Mouse (Mus musculus): ENCODE data around the gene Mab21l1. TPM values are rescaled to one million over a fixed set of nuclear protein-coding genes. Genes with fewer than 3 reads are reported as not detected.

Mab21l1 gene
- polyA plus RNA-seq, 1 experiment from 2014 or later: 32.2 TPM

DNA sequence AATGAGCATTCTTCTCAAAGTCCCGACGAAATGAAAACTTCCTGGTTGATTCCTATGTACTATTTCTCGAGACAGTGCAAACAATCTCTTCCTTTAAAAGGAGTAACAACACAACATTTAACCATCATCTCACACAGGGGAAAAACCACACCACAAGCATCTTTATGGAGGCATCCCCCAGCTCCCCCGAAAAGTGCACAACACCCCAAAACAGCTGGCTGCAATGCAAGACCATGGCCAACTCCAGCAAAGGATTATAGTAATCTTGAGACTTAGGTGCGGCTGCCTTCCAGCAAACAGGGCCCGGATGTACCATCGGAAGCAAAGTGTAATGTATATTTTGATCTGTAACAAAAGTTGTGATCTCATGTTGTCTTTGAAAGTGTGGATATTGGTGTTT is 1.8 kb downstream of the Mab21l1 start:
- Histone ChIP-seq H3K9me3 (ENCODE audit: control insufficient read depth, low read length) (no peaks in the 10 kb centered on the region), H3K27me3 (replicated peaks; ENCODE audit: control insufficient read depth, insufficient read depth, low read length) (peaks cover 39% of the 10 kb centered on the region), H3K4me3 (replicated peaks; ENCODE audit: low read length) (peak overlapping the region; percentile 24), H3K9ac (replicated peaks; ENCODE audit: low read depth, low read length) (no peak overlapping the region), H3K36me3 (ENCODE audit: control insufficient read depth, insufficient read depth) (no peaks in the 10 kb centered on the region), H3K4me2 (ENCODE audit: low read length) (no peak overlapping the region), H3K27ac (ENCODE audit: low read length) (no peak overlapping the region), H3K4me1 (replicated peaks; ENCODE audit: control insufficient read depth, insufficient read depth, low read length) (peaks cover 35% of the 10 kb centered on the region)
- ATAC-seq: no peak
- 23% methylated on average over 7 of the region's 7 CpGs for WGBS

DNA sequence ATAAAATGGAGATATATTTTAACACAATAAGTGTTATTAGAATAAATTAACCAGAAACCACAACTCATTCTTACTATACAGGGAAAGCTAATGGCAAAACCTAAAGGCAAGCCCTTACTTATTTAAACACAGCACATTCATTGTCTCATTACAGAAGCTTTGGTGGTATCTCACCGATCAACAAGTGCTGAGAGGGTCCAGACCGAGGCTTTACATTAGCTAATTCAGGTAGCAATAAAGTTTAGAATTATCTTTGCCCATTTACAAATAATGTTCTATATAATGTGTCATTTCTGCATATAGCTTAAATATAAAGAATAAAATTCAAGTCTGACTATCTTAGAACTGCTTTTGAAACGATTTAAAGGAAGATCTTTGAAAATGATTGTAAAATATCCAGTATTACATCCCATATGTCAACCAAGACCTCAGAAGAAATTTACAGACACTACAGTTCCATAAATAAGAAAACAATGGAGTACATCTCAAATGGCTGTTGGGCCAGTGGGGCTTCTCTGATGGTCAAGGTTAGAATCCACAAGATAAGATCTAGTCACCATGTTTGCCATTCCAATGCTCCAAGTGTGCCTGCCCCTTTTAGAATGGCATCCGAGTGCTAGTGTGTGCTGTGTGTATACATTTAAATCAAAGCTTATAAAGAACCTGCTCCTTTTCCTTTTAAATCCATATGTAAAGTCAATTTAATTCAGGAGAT is 3.1 kb downstream of the Mab21l1 start:
- no peak overlapping the region for H3K4me2 ChIP-seq (ENCODE audit: low read length)
- no peak overlapping the region for H3K27ac ChIP-seq (ENCODE audit: low read length)
- H3K9me3 ChIP-seq (ENCODE audit: control insufficient read depth, low read length): no peaks in the 10 kb centered on the region
- no peak for ATAC-seq
- no peak overlapping the region for H3K9ac ChIP-seq (replicated peaks; ENCODE audit: low read depth, low read length)
- peaks cover 43% of the 10 kb centered on the region for H3K27me3 ChIP-seq (replicated peaks; ENCODE audit: control insufficient read depth, insufficient read depth, low read length)
- H3K4me3 ChIP-seq (replicated peaks; ENCODE audit: low read length): no peak overlapping the region
- WGBS: 59% methylated on average over 4 of the region's 4 CpGs
- H3K36me3 ChIP-seq (ENCODE audit: control insufficient read depth, insufficient read depth): no peaks in the 10 kb centered on the region
- peaks cover 31% of the 10 kb centered on the region for H3K4me1 ChIP-seq (replicated peaks; ENCODE audit: control insufficient read depth, insufficient read depth, low read length)

DNA sequence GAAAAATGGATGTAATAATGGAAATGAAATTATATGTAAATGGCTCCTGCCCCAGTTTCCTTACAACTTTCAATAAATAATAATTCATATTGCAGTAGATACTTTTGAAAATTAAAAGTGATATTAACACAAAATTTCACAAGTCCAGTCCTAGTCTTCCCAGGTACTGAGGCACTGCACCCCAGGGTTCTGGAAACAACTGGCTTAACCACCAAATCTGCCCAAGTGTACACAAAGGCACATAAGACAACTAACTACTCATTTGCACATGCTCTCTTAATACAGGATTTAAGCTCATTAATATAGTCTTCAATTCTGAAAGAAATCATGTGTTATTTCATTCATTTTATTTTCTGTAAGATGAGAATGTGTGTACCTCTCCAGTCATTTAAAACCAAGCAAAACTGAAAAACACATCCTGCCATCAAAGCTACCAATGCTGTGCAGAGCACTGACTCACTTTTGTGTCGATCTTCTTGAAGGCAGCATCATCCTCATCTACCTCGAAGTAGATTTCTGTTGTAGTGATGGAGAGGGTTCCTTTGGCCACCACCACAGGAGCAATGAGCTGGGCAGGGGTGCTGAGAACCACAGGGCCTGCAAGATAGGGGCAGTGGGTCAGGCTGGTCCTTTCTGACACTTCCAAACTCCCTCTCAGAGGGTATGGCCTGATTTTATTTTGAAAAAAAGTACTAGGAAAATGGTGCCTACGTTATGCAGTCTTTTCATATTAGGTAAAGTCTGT is 3.8 kb downstream of the Mab21l1 start:
- ATAC-seq: no peak
- Histone ChIP-seq H3K27ac (ENCODE audit: low read length) (no peak overlapping the region), H3K36me3 (ENCODE audit: control insufficient read depth, insufficient read depth) (no peaks in the 10 kb centered on the region), H3K4me1 (replicated peaks; ENCODE audit: control insufficient read depth, insufficient read depth, low read length) (peaks cover 24% of the 10 kb centered on the region), H3K9me3 (ENCODE audit: control insufficient read depth, low read length) (no peaks in the 10 kb centered on the region), H3K4me3 (replicated peaks; ENCODE audit: low read length) (no peak overlapping the region), H3K27me3 (replicated peaks; ENCODE audit: control insufficient read depth, insufficient read depth, low read length) (peaks cover 41% of the 10 kb centered on the region), H3K9ac (replicated peaks; ENCODE audit: low read depth, low read length) (no peak overlapping the region), H3K4me2 (ENCODE audit: low read length) (no peak overlapping the region)
- WGBS: 25% methylated on average over 3 of the region's 3 CpGs

DNA sequence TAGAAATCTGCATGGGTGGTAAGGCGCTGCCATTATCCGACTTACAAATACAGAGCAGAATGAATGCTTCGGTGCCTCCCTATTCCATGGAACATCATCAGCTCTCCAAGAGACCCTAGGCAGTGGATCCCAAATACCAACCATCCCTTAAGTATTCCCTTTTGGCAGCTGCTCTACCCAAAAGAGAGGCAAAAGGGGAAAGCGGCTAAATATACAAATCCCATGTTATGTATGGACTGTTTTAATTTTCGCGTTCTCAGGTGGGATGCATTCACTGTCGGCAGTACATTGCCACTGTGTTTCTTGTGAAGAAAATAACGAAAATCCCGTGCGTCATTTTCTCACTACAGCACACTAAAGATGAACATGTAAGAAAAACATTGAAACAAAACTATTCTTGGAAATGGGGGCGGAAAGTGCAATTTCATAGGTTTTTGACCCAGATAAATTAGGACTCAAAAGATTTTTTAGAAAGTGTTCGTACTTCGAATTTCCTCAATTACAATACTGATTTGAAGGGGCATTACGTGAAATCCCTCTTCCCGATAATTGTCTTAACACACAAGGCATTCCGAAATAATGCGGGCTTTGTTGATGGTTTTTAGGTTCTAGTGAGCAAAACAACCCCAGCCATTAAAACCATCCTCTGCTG is 4.7 kb downstream of the Mab21l1 start:
- Histone ChIP-seq H3K4me1 (replicated peaks; ENCODE audit: control insufficient read depth, insufficient read depth, low read length) (peaks cover 24% of the 10 kb centered on the region), H3K27me3 (replicated peaks; ENCODE audit: control insufficient read depth, insufficient read depth, low read length) (peaks cover 33% of the 10 kb centered on the region), H3K4me2 (ENCODE audit: low read length) (peak overlapping the region; percentile 52), H3K36me3 (ENCODE audit: control insufficient read depth, insufficient read depth) (no peaks in the 10 kb centered on the region), H3K9ac (replicated peaks; ENCODE audit: low read depth, low read length) (peak overlapping the region; percentile 54), H3K4me3 (replicated peaks; ENCODE audit: low read length) (peak overlapping the region; percentile 36), H3K9me3 (ENCODE audit: control insufficient read depth, low read length) (no peaks in the 10 kb centered on the region), H3K27ac (ENCODE audit: low read length) (no peak overlapping the region)
- WGBS: 12% methylated on average over 17 of the region's 17 CpGs
- no peak for ATAC-seq

DNA sequence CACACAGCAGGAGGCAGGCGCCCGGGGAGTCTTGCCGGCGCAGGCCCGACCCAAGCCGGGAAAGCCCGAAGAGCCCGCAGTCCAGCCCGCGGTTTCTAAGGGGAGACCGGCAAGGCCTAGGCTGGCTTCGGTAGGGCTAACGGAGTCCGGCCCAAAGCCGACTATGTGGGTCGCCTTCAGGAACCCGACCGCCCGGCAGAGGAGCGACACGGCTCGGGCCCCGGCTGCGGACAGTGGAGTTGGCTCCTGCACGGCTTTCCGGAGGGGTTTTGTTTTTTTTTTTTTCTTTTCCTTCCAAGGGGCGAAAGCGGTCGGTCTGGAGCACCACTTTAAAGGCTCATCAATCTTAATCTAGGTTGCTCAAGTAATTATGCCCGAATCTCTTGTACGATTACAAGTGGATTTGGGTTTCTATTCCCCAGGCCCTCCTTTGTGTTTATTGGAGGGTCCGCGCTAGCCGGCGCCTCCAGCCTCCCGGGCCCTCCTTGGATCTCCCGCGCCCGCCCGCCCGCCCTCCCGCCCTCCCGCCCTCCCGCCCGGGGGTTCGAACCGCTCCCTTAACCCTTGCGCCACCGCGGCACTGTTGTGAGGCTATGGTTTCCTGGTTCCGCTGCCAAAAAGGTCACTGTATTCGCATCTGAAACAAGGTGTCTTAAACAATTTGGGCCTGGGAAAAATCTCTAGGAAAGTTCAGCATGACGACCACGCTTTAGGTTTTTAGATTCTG is 5.3 kb downstream of the Mab21l1 start:
- Histone ChIP-seq H3K36me3 (ENCODE audit: control insufficient read depth, insufficient read depth) (no peaks in the 10 kb centered on the region), H3K9me3 (ENCODE audit: control insufficient read depth, low read length) (no peaks in the 10 kb centered on the region), H3K4me1 (replicated peaks; ENCODE audit: control insufficient read depth, insufficient read depth, low read length) (peaks cover 18% of the 10 kb centered on the region), H3K9ac (replicated peaks; ENCODE audit: low read depth, low read length) (peak overlapping the region; percentile 54), H3K27ac (ENCODE audit: low read length) (no peak overlapping the region), H3K4me2 (ENCODE audit: low read length) (peak overlapping the region; percentile 52), H3K27me3 (replicated peaks; ENCODE audit: control insufficient read depth, insufficient read depth, low read length) (peaks cover 32% of the 10 kb centered on the region), H3K4me3 (replicated peaks; ENCODE audit: low read length) (peak overlapping the region; percentile 36)
- ATAC-seq: peak; percentile 68
- WGBS: 1% methylated on average over 54 of the region's 54 CpGs

DNA sequence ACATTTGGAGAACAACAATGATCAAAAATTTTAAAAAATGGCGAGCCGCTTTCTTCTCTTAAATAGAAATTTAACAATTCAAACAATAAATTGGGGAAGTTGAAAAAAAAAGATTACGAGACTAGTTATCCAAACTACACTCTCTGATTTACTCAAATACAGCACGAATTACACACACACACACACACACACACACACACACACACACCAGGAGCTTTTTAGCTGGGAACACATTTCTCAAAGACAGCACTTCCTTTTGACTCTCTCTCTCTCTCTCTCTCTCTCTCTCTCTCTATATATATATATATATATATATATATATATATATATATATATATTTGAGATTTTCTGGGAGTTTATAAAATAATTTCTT is 5.9 kb downstream of the Mab21l1 start:
- peaks cover 13% of the 10 kb centered on the region for H3K4me1 ChIP-seq (replicated peaks; ENCODE audit: control insufficient read depth, insufficient read depth, low read length)
- no peak for ATAC-seq
- H3K27ac ChIP-seq (ENCODE audit: low read length): no peak overlapping the region
- 21% methylated on average over 4 of the region's 4 CpGs for WGBS
- H3K9me3 ChIP-seq (ENCODE audit: control insufficient read depth, low read length): no peaks in the 10 kb centered on the region
- peaks cover 30% of the 10 kb centered on the region for H3K27me3 ChIP-seq (replicated peaks; ENCODE audit: control insufficient read depth, insufficient read depth, low read length)
- H3K9ac ChIP-seq (replicated peaks; ENCODE audit: low read depth, low read length): no peak overlapping the region
- no peak overlapping the region; the same call in 1 of the 2 replicates for H3K4me3 ChIP-seq (replicated peaks; ENCODE audit: low read length)
- H3K36me3 ChIP-seq (ENCODE audit: control insufficient read depth, insufficient read depth): no peaks in the 10 kb centered on the region
- H3K4me2 ChIP-seq (ENCODE audit: low read length): peak overlapping the region; percentile 52

DNA sequence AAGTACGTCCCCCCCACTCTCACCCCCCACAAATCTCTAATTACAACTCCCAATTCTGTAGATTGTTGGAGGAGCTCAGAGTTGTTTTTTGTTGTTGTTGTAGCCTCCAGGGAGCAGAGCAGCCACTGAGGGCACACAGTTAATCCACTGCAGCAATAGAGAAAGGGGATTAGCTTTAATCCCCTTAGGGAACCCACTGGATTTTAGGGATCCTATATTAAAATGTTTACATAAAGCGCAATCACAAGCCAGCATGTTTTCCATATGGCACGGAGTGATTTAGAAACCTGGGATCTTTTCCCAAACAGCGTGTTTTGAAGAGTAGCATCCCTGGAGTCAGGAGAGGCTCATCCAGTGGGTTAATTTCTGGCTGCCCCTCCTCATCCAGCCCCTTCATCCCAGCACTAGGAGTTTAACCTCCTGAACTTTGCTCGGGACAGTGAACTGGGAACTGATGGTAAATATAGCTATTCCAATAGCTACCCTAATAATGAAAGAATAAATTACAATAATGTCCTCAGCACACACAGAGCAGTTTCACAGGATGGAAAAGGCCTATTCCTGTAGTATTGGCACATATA is 6.4 kb downstream of the Mab21l1 start:
- Histone ChIP-seq H3K9ac (replicated peaks; ENCODE audit: low read depth, low read length) (no peak overlapping the region), H3K4me3 (replicated peaks; ENCODE audit: low read length) (no peak overlapping the region), H3K27ac (ENCODE audit: low read length) (no peak overlapping the region), H3K27me3 (replicated peaks; ENCODE audit: control insufficient read depth, insufficient read depth, low read length) (peaks cover 25% of the 10 kb centered on the region), H3K36me3 (ENCODE audit: control insufficient read depth, insufficient read depth) (no peaks in the 10 kb centered on the region), H3K9me3 (ENCODE audit: control insufficient read depth, low read length) (no peaks in the 10 kb centered on the region), H3K4me2 (ENCODE audit: low read length) (no peak overlapping the region), H3K4me1 (replicated peaks; ENCODE audit: control insufficient read depth, insufficient read depth, low read length) (peaks cover 8% of the 10 kb centered on the region)
- ATAC-seq: no peak
- WGBS: 22% methylated on average over 5 of the region's 5 CpGs

DNA sequence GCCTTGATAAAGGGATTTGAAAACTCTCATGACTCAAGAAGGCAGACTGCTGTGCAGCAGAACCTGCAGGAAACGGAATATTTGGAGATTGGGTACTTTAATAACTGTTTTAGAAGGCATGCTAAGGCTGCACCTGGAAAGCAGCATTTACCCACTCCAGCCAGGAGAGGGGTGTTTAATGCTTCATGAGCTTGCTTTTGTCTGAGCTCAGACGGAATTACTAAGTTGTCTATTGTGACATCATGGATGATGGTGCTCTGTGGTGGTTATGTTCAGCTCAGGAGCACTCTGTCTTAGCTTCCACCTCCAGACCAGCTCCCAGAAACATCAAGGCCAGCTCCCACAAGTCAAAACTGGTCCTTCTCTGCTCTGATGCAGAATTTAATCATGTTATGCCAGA is 7.5 kb downstream of the Mab21l1 start:
- no peaks in the 10 kb centered on the region for H3K36me3 ChIP-seq (ENCODE audit: control insufficient read depth, insufficient read depth)
- 34% methylated on average over 2 of the region's 2 CpGs for WGBS
- H3K4me1 ChIP-seq (replicated peaks; ENCODE audit: control insufficient read depth, insufficient read depth, low read length): peaks cover 13% of the 10 kb centered on the region
- peaks cover 18% of the 10 kb centered on the region for H3K27me3 ChIP-seq (replicated peaks; ENCODE audit: control insufficient read depth, insufficient read depth, low read length)
- ATAC-seq: no peak
- H3K4me2 ChIP-seq (ENCODE audit: low read length): no peak overlapping the region
- H3K9ac ChIP-seq (replicated peaks; ENCODE audit: low read depth, low read length): no peak overlapping the region
- no peaks in the 10 kb centered on the region for H3K9me3 ChIP-seq (ENCODE audit: control insufficient read depth, low read length)
- no peak overlapping the region for H3K4me3 ChIP-seq (replicated peaks; ENCODE audit: low read length)
- H3K27ac ChIP-seq (ENCODE audit: low read length): no peak overlapping the region
